Mouse (Mus musculus) retina, embryonic 14.5 days (tissue): ENCODE measurements at regions not wholly inside any gene's neighbourhood (a gene's known extent, or its start where the extent isn't known, plus 50 kb on each side); places are given as distances from the start of the nearest gene placed in this dataset.
A peak's percentile ranks its signal among the peaks of the same experiment; 100 is the strongest.

Source experiments
- DNase-seq: peaks from one replicate; pipeline ENCODE4 v3.0.0-alpha.2; 2015; ENCODE audit warnings: low spot score

DNA sequence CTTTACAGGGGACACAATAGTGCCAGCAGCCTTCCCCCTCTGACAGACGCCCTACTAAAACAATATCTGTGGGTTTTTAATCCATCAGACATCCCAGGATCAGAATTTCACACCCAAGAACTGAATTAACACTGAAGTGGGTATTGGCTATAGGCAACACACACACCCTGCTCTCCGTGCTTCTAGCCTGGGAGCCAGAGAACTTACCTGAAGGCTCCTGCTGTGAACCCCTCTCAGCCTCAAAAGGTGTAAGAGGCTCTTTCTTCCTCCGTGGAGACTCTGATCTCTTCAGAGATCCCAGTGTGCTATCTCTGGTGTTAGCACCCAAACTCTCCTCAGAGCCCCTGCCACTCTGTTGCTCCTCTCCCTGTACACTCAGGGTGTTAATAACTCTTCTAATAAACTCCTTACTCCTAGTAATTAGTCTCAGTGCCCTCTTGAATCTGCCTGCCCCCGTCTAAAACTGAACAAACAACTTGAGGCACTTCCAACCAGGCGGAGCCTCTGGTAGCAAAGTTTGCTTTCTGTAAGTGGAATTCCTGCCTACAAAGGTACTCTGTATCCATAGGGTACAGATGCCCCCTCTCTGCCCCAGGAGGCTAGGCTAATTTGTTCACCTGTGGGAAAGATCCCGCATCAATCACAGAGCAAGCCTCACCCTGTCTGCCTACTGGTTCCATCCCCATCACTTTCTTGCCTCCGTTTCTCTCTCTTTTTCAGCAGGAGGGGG lies 452.9 kb upstream of the Fam19a5 start:
- no peak for DNase-seq

DNA sequence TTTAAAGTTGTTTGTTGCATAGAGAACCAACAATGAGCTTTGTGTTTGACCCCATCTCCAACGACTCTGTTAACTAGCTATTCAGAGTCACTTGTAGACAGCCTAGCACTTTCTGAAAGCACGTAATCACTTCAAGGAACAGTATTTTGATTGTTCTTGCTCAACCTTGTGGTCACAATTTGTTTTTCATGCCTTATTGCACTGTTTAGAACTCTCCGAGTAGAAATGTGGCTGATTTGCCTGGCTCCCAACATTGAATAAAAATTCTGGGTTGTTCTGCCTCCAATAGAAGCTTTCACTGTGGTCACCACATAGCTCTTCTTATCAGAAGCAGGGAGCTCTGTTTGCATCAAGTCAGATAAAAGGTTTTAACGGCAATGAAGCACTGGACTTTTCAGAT lies 446.9 kb upstream of the Fam19a5 start:
- DNase-seq, result peak; percentile 13

DNA sequence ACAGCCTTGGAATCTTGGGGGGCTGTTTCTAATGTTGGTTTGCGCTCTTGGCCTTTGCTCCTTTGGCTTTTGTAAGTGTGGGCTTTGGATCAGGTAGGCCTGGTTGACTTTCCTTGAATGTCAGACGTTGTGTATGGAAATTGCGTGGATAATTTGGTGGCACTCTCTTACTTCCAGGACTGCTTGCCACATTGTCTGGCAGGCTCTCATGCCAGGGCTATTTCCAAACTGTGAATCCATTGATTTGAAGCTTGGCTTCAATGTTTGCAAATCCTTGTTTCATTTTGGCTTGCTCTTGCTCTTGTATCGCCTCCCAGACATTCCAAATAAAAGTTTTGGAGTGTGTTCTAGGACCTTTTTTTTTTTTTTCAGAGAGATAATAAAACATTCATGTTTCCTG lies 443.0 kb upstream of the Fam19a5 start:
- DNase-seq, result no peak

DNA sequence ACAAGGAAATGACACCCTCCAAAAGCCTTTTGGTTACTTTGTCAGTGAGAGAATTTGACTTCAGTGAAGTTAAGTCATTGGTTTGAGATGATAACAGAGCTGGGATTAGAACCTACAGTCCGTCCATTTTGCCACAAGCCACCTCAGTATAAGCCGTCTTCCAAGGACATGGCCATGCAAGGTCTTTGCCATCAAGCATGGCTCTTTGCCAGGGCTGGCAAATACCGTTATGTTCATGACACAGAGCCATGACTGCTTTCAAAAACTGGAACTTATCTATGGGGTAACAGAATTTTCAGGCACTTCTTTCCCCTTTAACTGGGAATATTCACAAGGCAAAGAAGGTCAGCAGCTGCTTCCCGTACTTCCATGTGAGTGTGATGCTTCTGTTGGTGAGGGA lies 441.9 kb upstream of the Fam19a5 start:
- no peak for DNase-seq

DNA sequence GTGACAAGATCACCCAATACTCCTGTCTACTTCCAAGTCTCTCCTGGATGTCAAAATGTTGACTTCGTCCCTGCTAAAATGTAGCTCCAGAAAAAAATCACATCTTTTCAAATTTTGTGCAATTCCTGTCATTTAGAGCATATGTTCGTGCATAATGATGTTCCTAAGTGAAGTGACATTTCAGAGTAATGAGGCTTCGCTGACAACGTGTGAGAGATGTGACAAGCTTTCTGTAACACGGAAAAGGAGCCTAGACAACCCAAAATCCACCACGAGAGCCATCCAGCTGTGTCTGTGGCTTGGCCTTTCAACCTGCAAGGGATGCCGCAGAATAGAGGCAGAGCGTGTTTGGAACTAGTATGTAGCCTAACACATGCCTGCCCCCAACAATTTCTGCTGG lies 438.1 kb upstream of the Fam19a5 start:
- DNase-seq, result no peak

DNA sequence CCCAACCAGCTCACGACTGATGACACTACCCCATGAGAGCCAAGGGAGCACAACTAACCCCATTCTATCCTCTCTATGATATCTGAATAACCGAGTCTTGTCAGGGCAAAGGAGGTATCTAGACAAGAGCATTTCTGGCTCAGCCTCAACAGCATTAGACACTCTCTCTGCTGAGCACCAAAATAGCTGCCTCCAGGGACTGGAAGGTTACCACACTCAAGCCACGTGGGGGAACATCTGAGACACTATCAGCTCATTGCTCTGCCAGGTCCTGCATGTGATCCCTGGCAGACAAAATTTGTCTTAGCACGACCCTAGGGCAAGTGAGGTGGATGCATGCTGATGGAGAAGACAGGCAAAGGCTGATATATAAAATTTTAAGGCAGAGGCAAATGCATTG lies 436.4 kb upstream of the Fam19a5 start:
- DNase-seq, result no peak

DNA sequence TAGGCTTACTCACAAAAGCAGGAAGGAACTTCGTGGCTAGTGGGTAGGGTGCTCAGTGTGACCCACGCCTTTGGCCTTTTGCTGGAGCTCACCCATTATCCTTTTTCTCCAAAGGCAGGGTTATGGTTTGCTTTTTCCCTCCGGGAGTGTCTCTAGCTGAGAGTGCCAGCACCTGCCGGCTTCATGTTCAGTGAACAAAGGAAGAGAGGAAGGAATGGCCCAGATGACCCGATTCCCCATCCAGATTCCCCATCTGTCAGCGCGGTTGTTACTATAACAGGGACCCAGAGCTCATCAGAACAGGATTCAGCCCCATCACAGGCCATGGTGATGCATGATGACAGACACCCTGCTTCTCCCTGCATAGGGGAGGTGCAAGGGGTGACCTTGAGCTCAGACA lies 435.7 kb upstream of the Fam19a5 start:
- no peak for DNase-seq

DNA sequence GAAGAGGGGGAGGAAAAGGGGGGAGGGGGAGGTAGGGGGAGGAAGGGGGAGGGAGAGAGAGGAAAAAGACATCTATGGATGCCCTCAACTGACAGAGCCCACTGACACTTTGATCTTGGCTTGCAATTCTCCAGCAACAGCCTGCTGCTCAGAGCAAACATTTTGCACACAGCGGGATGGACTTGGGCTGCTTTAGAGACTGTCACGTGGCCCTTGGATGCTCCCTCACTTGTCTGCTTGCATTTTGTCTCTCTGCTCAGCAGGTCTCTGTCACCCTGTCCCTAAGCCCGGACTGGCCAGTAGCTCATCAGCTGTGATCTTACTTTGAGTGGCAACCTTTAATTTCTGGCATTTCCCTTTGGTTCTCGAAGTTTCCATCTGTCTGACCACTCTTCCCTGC lies 421.4 kb upstream of the Fam19a5 start:
- no peak for DNase-seq

DNA sequence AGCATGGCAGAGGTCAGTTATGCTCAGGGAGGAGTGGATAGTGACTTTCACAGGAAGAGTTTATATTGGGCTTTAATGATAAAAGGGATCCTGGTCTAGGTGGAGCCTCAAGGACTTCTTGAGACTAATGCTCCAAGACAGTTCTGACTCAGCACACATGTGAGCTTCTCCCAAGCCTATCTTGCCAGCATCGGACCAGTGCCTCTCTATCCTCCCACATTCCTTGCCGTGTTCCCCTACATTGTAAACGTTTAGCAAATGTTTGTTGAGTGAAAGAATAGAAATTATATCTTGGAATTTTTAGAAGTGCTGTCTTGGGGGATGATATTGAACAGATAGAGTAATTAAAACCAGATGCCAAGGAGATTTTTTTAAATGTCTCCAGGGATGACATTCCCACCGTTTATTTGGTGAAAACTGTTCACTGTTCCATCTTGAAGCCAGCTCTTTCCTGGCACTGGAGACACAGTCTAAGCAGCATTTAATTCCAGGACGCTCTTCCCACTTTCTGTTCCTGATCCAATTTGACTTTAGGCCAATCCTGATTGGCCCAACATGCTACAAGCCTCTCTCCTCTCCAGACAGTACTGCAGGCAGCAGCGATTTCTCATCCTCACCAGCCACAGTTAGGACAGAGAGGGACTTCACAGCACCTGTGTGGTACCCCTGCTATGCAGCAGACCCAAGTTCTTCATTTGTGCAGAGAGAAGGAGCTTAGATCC lies 418.5 kb upstream of the Fam19a5 start:
- DNase-seq, result no peak

DNA sequence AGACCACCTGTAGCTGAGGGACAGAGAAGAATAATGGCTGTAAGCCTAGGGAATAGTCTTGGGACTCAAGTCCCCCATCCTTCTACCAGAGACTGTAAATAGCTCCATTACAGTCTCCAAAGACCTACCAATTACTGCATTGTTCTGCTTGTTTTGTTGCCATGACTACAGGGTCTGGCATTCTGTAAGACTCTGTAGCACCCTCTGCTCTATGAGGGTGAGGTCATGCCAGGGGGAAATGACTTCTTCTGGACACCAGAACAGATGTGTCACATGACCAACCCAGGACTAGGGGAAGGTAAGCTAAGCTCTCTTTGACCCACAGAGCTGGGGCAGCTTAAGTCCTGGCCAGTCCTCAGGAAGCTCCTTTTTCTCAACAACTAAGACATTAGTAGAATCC lies 405.2 kb upstream of the Fam19a5 start:
- peak; percentile 7 for DNase-seq

DNA sequence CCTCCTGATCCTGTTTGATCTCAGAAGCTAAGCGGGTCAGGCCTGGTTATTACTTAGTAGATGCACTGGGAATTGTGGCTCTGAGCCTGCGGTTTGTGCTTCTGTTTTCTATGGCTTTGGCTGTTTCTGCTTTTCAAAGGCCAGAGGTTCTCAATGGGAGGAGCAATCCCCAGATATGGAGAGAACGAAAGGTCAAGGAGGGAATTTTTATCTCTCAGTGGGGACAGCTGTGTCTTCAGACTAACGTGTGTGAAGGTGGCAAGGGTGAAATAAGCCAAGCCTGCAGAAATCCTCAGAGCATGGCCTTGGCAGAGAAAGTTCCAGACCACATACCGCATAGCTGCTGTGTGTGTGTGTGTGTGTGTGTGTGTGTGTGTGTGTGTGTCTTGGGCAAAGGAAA lies 375.0 kb upstream of the Fam19a5 start:
- no peak for DNase-seq

DNA sequence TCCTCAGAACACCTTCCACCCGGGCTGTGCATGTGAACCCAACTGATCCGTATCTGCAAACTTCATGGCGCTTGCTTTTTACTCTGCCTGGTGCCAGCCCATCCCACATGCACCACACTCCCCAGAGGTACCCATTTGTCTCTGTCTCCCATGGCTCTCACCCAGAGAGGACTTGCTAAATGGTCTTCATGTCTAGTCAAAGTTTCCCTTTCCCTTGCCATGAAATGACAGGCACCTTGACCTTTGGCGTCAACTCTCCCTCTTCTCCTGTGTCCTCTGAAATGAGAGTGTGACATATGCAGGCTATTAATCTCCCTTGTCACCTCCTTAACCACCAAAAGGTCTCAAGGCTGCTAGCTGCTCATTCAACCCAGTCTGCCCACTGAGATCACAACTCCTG lies 373.2 kb upstream of the Fam19a5 start:
- no peak for DNase-seq

DNA sequence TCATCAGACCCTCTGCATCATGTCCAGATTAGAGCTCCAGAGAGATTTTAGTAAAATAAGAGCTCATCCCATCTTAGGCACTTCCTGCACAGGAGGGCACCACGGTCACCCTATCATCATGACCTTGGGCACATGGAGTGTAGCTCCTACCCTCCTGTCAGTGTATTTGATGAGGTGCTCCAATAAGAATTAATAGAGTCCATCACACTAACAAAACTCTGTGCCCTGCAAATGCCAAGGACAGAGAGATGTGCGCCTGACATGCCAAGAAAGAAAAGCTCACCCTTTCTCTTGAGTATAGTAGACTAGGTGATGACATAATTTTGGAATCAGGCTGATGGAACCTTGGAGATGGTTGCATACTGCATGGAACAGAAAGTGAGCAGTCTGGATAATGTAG lies 371.0 kb upstream of the Fam19a5 start:
- DNase-seq, result no peak

DNA sequence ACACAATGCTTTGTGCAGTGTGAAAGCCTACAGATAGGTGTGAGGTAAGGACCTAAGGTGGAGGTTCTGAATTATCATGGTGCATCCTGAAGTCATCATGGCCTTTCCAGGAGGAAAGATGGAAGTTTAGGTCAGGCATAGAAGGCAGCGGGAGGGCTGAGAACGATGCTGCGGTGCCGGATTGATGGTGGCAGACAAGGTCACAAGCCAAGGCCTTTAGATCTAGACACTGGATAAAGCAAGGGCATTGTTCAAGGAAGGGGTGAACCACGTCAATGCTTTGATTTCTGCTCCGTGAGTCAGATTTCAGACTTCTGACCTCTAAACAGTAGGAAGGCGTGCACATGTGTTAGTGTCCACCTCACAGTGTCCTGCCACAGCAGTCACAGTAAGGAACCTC lies 365.5 kb upstream of the Fam19a5 start:
- no peak for DNase-seq

DNA sequence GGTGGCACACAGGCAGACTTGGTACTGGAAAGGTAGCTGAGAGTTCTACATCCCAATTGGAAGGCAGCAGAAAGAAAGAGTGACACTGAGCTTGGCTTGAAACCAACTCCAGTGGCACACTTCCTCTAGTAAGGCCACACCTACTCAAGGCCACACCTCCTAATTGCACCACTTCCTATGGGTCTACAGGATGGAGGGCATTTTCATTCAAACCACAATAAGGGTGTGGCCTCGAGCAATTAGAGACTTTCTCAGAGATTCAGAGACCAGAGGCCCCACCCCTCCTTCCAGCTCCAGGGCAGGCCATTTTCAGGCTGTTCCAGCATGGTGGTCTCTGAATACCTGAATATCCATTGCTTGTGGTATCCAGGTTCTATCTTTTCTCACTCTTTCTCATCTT lies 363.3 kb upstream of the Fam19a5 start:
- DNase-seq, result no peak

DNA sequence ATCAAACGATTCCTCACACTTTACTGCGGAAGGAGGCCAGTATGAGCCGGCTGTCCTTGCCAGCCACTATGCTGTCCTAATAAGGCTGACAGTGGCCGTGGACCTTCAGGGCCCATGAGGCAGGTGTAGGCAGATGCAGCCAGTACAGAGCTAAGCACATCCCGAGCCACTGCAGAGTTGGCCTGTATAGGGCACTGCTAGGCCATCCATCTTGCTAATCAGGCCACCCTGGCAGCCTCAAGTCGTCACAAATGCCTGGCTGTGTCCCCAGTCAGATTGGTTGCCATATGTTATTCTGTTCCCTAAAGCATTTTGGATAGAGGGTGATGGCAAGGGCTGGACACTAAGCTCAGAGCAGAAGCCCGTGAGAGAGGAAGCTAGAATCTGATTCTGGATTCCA lies 359.9 kb upstream of the Fam19a5 start:
- no peak for DNase-seq

DNA sequence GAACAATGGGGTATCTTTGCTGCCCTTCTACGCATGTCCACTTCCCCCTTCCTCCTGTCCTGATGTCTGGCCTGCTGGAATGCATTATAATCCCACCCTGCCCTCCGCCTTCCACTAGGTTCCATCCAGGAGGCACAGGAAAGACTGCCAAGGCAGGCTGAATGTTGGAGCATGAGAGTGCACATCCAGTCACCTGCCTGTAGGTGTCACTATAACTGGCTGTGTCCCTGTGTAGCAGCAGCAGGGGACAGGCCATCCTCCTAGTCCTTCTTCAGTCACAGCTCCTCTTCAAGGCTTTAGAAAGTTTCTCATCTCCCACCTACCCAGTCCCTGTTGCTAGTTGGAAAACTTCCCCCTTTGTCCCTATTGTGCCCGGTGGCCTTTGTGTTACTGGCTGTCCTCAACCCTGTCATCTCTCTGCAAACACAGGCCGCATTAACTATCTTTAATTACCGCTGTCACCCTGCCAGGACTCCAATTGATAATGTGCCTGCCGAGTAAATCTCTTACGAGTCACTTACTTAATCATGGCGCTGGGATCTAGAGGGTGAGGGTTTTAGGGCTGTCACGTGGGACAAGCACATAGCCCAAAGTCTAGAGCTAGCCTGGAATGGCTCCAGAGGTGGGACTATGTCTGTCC lies 355.2 kb upstream of the Fam19a5 start:
- DNase-seq, result peak; percentile 47

DNA sequence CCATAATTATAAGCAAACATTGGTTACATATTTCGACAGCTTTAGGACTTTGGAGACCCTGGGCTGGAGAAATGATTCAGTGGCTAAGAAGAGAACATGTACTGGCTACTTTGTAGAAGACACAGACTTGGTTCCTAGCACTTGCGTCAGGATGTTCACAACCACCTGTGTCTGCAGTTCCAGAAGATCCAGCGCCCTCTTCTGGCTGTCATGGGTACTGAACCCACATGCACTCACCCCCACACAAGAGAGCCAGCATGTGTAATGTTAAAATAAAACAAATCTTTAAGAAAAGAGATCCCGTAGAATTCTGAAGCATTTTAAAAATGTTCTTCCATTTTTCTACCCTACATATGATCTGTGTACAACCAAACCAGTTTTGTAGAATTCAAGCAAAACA lies 352.2 kb upstream of the Fam19a5 start:
- no peak for DNase-seq

DNA sequence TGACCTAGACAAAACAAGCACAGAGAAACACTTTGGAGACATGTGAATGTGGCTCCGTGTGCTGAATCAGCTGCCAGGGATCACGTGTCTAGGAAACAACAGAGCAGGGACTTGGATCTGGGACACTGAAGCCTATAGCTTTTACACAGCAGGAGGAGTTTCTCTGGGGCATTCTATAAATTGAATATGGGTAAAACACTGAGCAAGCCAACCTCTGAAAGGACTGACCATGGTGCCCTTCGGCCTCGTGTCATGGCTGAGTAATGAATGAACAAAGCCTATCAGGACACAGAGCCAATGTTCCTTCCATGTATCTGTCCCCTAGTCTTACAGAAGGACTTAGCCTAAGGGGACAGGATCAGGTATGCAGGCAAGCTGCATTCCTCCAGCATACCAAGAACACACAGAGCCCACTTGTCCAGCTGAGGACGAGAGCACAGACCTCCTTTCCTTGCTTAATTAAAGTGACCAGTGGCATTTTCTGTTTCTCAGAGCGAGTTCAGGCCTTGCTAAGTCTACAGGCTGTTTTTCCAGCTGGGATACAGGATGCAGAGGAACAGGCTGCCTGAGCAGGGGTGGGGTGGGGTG lies 347.7 kb upstream of the Fam19a5 start:
- peak; percentile 33 for DNase-seq

DNA sequence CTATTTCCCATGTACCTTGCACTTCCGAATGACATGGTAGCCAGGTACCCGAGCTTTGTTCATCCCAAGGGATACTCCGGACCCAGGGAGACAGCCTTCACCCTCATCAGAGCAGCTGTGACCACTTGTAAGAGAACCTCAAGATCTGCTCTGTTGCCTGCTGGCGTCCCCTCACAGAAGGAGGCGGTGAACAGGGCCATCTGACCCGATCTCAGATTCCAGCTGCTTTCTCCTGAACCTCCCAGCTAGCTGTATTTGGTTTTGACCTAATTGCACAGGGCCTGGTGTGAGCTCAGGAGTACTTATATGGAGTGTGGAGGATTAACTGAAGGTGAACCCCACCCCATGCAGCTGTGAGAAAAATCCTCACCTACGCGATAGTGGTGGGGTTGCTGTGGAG lies 344.5 kb upstream of the Fam19a5 start:
- peak; percentile 7 for DNase-seq

DNA sequence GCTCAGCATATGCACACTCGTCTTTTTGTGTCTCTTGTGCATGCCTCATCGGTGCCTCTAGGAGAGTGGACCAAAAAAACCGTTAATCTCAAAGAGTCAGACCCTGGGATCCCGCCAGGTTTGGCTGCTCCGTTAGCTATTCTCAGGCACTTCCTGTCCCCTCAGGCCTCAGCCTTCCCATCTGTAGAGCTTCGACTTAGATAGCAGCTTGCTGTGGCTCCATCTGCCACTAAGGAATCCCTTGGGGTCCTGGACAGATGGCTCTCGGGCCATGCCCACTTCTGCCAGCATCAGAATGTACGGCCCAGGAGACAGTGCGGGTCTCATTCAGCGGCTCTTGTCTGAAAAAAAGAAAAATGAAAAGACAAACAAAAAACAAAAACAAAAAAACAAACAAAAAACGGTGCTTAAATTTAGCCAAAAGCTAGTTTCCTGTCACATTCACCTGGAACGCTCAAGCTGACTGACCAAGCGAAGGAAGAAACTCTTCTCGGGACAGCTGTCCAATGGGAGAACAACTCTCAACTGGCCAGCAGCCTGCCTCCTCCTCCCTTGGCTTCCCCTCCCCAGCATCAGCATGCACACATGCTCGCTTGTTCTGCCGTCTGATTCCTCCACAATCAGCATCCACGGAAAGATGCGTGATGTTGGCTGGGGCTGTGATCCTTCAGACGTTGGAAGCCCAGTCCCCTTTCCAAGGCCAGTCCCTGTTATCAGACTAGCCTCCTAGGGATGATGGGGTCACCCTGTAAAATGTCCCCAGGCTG lies 343.6 kb upstream of the Fam19a5 start:
- DNase-seq, result peak; percentile 28

DNA sequence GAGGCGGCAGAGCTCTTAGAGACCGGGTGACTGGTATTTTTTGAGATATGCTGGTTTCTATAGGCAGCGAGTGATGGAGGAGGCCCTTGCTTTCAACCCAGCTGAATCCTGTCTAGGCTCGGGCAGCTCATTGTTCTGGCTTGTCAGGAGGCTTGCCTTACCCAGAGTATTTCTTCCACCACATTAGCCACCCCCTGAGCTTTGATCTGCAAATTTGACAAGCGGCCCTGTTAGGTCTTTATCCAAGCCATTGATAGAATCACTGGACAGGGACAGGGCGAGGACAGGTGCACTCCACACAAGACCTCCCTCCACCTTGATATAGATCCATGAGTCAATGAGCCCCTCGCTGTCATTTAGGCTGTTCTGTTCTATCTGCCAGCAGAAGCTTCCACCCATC lies 343.0 kb upstream of the Fam19a5 start:
- peak; percentile 31 for DNase-seq
